Comparison of ENCODE assay signal across 27 mouse cellular contexts in the genomic region with DNA sequence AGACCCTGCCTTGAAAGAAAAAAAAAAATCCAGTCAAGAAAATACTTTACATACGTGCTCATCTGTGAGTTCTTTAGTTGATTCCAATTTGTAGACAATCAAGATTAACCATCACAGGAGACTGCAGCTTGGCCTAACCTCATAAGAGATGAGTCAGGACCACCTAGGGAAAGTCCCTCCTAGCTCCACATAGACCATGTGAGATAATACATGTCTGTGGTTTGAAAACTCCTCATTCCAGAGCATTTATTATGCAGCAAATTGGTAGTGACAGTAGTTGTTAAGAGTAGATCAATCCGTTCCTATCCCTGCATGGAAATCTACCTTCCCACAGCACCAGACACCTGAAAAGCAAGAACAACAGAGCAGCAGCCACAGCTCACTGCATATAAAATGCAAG.
"Had no signal": no experiment of that assay in that cellular context is flagged by ENCODE, and none has a peak within 500 bp of the region (broad histone marks: within the 10 kb centered on the region; RNA-seq: fewer than 3 reads in every experiment).

No protein-coding gene starts in this region.

- H3K27ac ChIP-seq: gastrocnemius, adult 2 months; heart, adult 2 months; heart, embryonic 13.5 days; heart, embryonic 15.5 days; hindbrain, embryonic 13.5 days; hindbrain, embryonic 15.5 days; hindbrain, postnatal 0 days; intestine, embryonic 15.5 days; layer of hippocampus, adult 2 months; limb, embryonic 13.5 days; limb, embryonic 15.5 days; liver, embryonic 12.5 days; liver, embryonic 14.5 days had no signal

- H3K4me2 ChIP-seq: heart, embryonic 11.5 days; heart, embryonic 13.5 days; heart, embryonic 15.5 days; hindbrain, embryonic 13.5 days; hindbrain, embryonic 15.5 days; intestine, embryonic 15.5 days; limb, embryonic 13.5 days; limb, embryonic 15.5 days; liver, embryonic 12.5 days had no signal

- DNase-seq: gastrocnemius, adult 2 months; gastrocnemius, postnatal 10 days; gastrocnemius, postnatal 25 days; heart, adult 11 months; heart, adult 2 months; heart, postnatal 14 days; heart, postnatal 36 days; kidney, adult 18-20 months; kidney, adult 8-10 months; kidney, postnatal 10 days; kidney, postnatal 25 days; kidney, postnatal 4 days; left cerebral cortex, postnatal 4 days had no signal

- H3K9me3 ChIP-seq: heart, embryonic 13.5 days; heart, embryonic 15.5 days; hindbrain, embryonic 13.5 days; hindbrain, embryonic 15.5 days; intestine, embryonic 15.5 days; limb, embryonic 13.5 days; limb, embryonic 15.5 days; liver, embryonic 12.5 days had no signal

- ATAC-seq: hindbrain, postnatal 0 days; inflammation-experienced regulatory T-cells, adult 6 months; intestine, embryonic 15.5 days; intestine, postnatal 0 days; liver, embryonic 12.5 days had no signal

- H3K9ac ChIP-seq: heart, embryonic 13.5 days; heart, embryonic 15.5 days; hindbrain, embryonic 13.5 days; hindbrain, embryonic 15.5 days; intestine, embryonic 15.5 days; limb, embryonic 13.5 days; limb, embryonic 15.5 days; liver, embryonic 12.5 days; liver, embryonic 14.5 days had no signal

- H3K36me3 ChIP-seq: heart, embryonic 13.5 days; heart, embryonic 15.5 days; hindbrain, embryonic 13.5 days; hindbrain, embryonic 15.5 days; intestine, embryonic 15.5 days; limb, embryonic 13.5 days; limb, embryonic 15.5 days; liver, embryonic 12.5 days had no signal

- H3K4me1 ChIP-seq: intestine, embryonic 15.5 days had no signal

- H3K27me3 ChIP-seq: heart, embryonic 15.5 days; hindbrain, embryonic 15.5 days; intestine, embryonic 15.5 days; limb, embryonic 13.5 days; limb, embryonic 15.5 days had no signal

- H3K4me3 ChIP-seq: gastrocnemius, adult 2 months; heart, adult 2 months; heart, embryonic 13.5 days; heart, embryonic 15.5 days; hindbrain, embryonic 13.5 days; hindbrain, embryonic 15.5 days; intestine, embryonic 15.5 days; layer of hippocampus, adult 2 months; limb, embryonic 13.5 days; limb, embryonic 15.5 days; liver, embryonic 12.5 days had no signal
